Mouse (Mus musculus): ENCODE data around the gene Npas1. TPM values are rescaled to one million over a fixed set of nuclear protein-coding genes. Genes with fewer than 3 reads are reported as not detected.

The Npas1 gene
- total and polyA plus RNA-seq, 2 experiments from 2014 or later, result 7.9 to 9.0 TPM

- Histone ChIP-seq H3K4me1 (ENCODE audit: insufficient read depth, low read length) (no peaks in the 10 kb centered on the region), H3K4me3 (ENCODE audit: low read length) (no peak overlapping the region), H3K4me2 (ENCODE audit: low read depth, low read length) (no peak overlapping the region), H3K27me3 (ENCODE audit: insufficient read depth, low read length) (no peaks in the 10 kb centered on the region), H3K9me3 (ENCODE audit: low read length) (no peaks in the 10 kb centered on the region), H3K9ac (replicated peaks; ENCODE audit: low read length) (no peak overlapping the region), H3K27ac (no peak overlapping the region), H3K36me3 (ENCODE audit: insufficient read depth, low read length) (peaks cover 13% of the 10 kb centered on the region)
- TF ChIP-seq CTCF (IDR thresholded peaks at IDR 0.05; ENCODE audit: low read depth), result peak; percentile 98
- 25% methylated on average over 3 of the region's 3 CpGs for WGBS
- DNase-seq (ENCODE audit: low spot score) (peak; percentile 75), ATAC-seq (peak; percentile 62)
These were observed 14.2 kb upstream of the Npas1 start for GRCm38 (mm10) chr7:16491759-16492158.

- Histone ChIP-seq H3K4me1 (ENCODE audit: insufficient read depth, low read length) (no peaks in the 10 kb centered on the region), H3K27me3 (ENCODE audit: insufficient read depth, low read length) (no peaks in the 10 kb centered on the region), H3K9me3 (ENCODE audit: low read length) (no peaks in the 10 kb centered on the region), H3K36me3 (ENCODE audit: insufficient read depth, low read length) (no peaks in the 10 kb centered on the region), H3K27ac (no peak overlapping the region), H3K9ac (replicated peaks; ENCODE audit: low read length) (no peak overlapping the region), H3K4me3 (ENCODE audit: low read length) (no peak overlapping the region), H3K4me2 (ENCODE audit: low read depth, low read length) (no peak overlapping the region)
- DNase-seq (ENCODE audit: low spot score), result no peak
- ATAC-seq, result no peak
- TF ChIP-seq CTCF (IDR thresholded peaks at IDR 0.05; ENCODE audit: low read depth), result no peak
- WGBS, result 89% methylated on average over 9 of the region's 9 CpGs
These were observed 12.4 kb upstream of the Npas1 start for GRCm38 (mm10) chr7:16489948-16490347.

GRCm38 (mm10) chr7:16488816-16489215 lies 11.3 kb upstream of the Npas1 start:
- Histone ChIP-seq H3K9me3 (ENCODE audit: low read length) (no peaks in the 10 kb centered on the region), H3K36me3 (ENCODE audit: insufficient read depth, low read length) (no peaks in the 10 kb centered on the region), H3K27me3 (ENCODE audit: insufficient read depth, low read length) (no peaks in the 10 kb centered on the region), H3K4me3 (ENCODE audit: low read length) (no peak overlapping the region), H3K4me1 (ENCODE audit: insufficient read depth, low read length) (no peaks in the 10 kb centered on the region), H3K4me2 (ENCODE audit: low read depth, low read length) (no peak overlapping the region), H3K9ac (replicated peaks; ENCODE audit: low read length) (no peak overlapping the region), H3K27ac (no peak overlapping the region)
- DNase-seq (ENCODE audit: low spot score), result no peak
- no peak for TF ChIP-seq CTCF (IDR thresholded peaks at IDR 0.05; ENCODE audit: low read depth)
- no peak for ATAC-seq

- no peak for TF ChIP-seq CTCF (IDR thresholded peaks at IDR 0.05; ENCODE audit: low read depth)
- peak; percentile 34; the same call in 1 of the 2 replicates for ATAC-seq
- peak overlapping the region; percentile 37 for H3K4me3 ChIP-seq (ENCODE audit: low read length)
- DNase-seq (ENCODE audit: low spot score), result no peak
- H3K27me3 ChIP-seq (ENCODE audit: insufficient read depth, low read length), result peaks cover 45% of the 10 kb centered on the region
- peaks cover 4% of the 10 kb centered on the region; the same call in 1 of the 2 replicates for H3K4me1 ChIP-seq (ENCODE audit: insufficient read depth, low read length)
- H3K27ac ChIP-seq, result no peak overlapping the region
- no peaks in the 10 kb centered on the region for H3K36me3 ChIP-seq (ENCODE audit: insufficient read depth, low read length)
- H3K4me2 ChIP-seq (ENCODE audit: low read depth, low read length), result peak overlapping the region; percentile 62
- H3K9ac ChIP-seq (replicated peaks; ENCODE audit: low read length), result no peak overlapping the region
- WGBS, result 2% methylated on average over 34 of the region's 34 CpGs
- no peaks in the 10 kb centered on the region for H3K9me3 ChIP-seq (ENCODE audit: low read length)
These were observed 933 bp downstream of the Npas1 start for GRCm38 (mm10) chr7:16476600-16476989.

GRCm38 (mm10) chr7:16475764-16476599 lies 1.5 kb downstream of the Npas1 start:
- Histone ChIP-seq H3K36me3 (ENCODE audit: insufficient read depth, low read length) (no peaks in the 10 kb centered on the region), H3K27ac (no peak overlapping the region), H3K4me3 (ENCODE audit: low read length) (peak overlapping the region; percentile 37), H3K27me3 (ENCODE audit: insufficient read depth, low read length) (peaks cover 45% of the 10 kb centered on the region), H3K9ac (replicated peaks; ENCODE audit: low read length) (no peak overlapping the region), H3K4me1 (ENCODE audit: insufficient read depth, low read length) (peaks cover 4% of the 10 kb centered on the region; the same call in 1 of the 2 replicates), H3K9me3 (ENCODE audit: low read length) (no peaks in the 10 kb centered on the region), H3K4me2 (ENCODE audit: low read depth, low read length) (peak overlapping the region; percentile 62)
- DNase-seq (ENCODE audit: low spot score) (peak; percentile 23), ATAC-seq (no peak; the same call in 1 of the 2 replicates)
- no peak for TF ChIP-seq CTCF (IDR thresholded peaks at IDR 0.05; ENCODE audit: low read depth)
- WGBS, result 1% methylated on average over 50 of the region's 59 CpGs

- H3K9ac ChIP-seq (replicated peaks; ENCODE audit: low read length), result no peak overlapping the region
- no peak overlapping the region for H3K27ac ChIP-seq
- H3K4me3 ChIP-seq (ENCODE audit: low read length), result peak overlapping the region; percentile 37
- TF ChIP-seq CTCF (IDR thresholded peaks at IDR 0.05; ENCODE audit: low read depth), result no peak
- no peaks in the 10 kb centered on the region for H3K9me3 ChIP-seq (ENCODE audit: low read length)
- H3K4me1 ChIP-seq (ENCODE audit: insufficient read depth, low read length), result peaks cover 4% of the 10 kb centered on the region; the same call in 1 of the 2 replicates
- H3K36me3 ChIP-seq (ENCODE audit: insufficient read depth, low read length), result no peaks in the 10 kb centered on the region
- H3K4me2 ChIP-seq (ENCODE audit: low read depth, low read length), result peak overlapping the region; percentile 62
- WGBS, result 5% methylated on average over 23 of the region's 23 CpGs
- peaks cover 45% of the 10 kb centered on the region for H3K27me3 ChIP-seq (ENCODE audit: insufficient read depth, low read length)
- DNase-seq (ENCODE audit: low spot score) (no peak), ATAC-seq (no peak)
These were observed 2.2 kb downstream of the Npas1 start for GRCm38 (mm10) chr7:16475321-16475720.

GRCm38 (mm10) chr7:16474445-16474844 lies 3.1 kb downstream of the Npas1 start:
- no peak for TF ChIP-seq CTCF (IDR thresholded peaks at IDR 0.05; ENCODE audit: low read depth)
- no peak for DNase-seq (ENCODE audit: low spot score)
- Histone ChIP-seq H3K27me3 (ENCODE audit: insufficient read depth, low read length) (peaks cover 47% of the 10 kb centered on the region), H3K9me3 (ENCODE audit: low read length) (no peaks in the 10 kb centered on the region), H3K4me3 (ENCODE audit: low read length) (peak overlapping the region; percentile 21), H3K4me1 (ENCODE audit: insufficient read depth, low read length) (peaks cover 4% of the 10 kb centered on the region; the same call in 1 of the 2 replicates), H3K27ac (no peak overlapping the region), H3K36me3 (ENCODE audit: insufficient read depth, low read length) (no peaks in the 10 kb centered on the region), H3K9ac (replicated peaks; ENCODE audit: low read length) (no peak overlapping the region), H3K4me2 (ENCODE audit: low read depth, low read length) (peak overlapping the region; percentile 38)
- 6% methylated on average over 32 of the region's 33 CpGs for WGBS
- no peak for ATAC-seq

Data from hindbrain, postnatal 0 days (tissue).